Mouse (Mus musculus) CD4-positive, CD25-positive, alpha-beta regulatory T cell, adult 4 months (primary cell): Measurements from ENCODE around the gene Asphd2. TPM values are rescaled to one million over a fixed set of nuclear protein-coding genes. Genes with fewer than 3 reads are reported as not detected.

Source experiments
- ATAC-seq: one replicate; pipeline ENCODE4 v1.8.0; 2017
- polyA plus RNA-seq, 2 experiments: library from polyadenylated mRNA; unstranded; fragments of 100-300 nt; shearing (Covaris generic); gene quantifications; one replicate each; pipeline ENCODE4 v1.2.1; 2017

Asphd2 gene
- polyA plus RNA-seq, 2 experiments from 2014 or later: not detected

DNA sequence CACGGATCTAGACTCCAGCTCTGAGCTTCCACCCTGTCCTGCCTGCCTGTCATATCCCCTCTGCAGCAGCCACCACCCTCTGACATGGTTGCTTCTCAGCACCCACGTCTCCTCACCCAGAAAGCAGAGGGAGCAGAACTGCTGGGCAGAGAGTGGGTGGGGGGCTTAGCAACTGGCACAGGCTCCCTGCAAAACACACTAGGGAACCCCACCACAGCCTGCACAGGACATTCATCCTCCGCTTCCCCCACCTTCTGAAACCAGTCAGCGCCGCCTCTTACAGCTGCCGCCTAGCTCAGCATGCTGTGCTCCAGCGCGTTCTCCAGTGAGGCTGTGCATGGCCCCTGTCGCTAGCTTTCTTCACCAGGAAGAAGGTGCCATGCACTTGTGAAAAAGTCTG lies 5.3 kb downstream of the Asphd2 start:
- no peak for ATAC-seq

DNA sequence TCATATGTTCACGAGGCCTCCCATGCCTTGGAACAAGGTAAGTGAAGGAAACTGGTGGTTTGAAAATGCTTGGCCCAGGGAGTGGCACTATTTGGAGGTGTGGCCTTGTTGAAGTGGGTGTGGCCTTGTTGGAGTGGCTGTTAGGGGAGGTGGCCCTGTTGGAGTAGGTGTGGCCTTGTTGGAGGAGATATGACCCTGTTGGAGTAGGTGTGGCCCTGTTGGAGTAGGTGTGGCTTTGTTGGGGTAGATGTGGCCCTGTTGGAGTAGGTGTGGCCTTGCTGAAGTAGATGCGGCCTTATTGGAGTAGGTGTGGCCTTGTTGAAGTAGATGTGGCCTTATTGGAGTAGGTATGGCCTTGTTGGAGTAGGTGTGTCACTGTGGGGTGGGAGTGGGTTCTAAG lies 8.7 kb downstream of the Asphd2 start:
- ATAC-seq: no peak

DNA sequence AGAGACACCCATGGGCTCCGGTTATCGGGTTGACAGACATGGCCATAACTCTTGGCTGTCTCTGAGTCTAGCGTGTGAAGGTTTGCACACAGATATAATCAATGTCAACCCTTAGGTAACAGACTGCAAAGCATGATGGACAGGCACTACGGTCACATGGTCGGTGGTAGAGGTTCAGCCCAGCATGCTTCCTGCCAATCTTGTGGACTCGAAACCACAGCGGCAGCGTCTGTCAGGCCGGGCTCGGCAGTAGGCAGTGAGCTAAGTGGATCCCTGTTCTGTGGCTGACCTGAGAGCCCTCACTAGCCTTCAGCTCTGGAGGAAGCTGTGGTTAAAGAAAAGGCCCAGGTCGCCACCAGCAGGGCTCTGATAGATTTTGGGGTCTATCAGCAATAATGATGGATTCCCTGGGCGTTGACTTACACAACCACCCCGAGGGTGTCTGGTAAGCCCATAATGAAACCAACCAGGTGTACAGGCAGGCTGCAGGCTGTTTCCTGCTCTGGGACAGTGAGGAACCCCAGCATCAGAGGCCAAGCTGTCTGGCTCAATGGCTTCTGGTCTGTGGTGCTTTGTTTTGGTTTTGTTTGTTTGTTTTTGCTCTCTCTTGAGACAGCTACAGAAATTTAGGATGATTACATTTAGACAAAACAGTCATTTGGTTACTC lies 9.7 kb downstream of the Asphd2 start:
- peak; percentile 79 for ATAC-seq

DNA sequence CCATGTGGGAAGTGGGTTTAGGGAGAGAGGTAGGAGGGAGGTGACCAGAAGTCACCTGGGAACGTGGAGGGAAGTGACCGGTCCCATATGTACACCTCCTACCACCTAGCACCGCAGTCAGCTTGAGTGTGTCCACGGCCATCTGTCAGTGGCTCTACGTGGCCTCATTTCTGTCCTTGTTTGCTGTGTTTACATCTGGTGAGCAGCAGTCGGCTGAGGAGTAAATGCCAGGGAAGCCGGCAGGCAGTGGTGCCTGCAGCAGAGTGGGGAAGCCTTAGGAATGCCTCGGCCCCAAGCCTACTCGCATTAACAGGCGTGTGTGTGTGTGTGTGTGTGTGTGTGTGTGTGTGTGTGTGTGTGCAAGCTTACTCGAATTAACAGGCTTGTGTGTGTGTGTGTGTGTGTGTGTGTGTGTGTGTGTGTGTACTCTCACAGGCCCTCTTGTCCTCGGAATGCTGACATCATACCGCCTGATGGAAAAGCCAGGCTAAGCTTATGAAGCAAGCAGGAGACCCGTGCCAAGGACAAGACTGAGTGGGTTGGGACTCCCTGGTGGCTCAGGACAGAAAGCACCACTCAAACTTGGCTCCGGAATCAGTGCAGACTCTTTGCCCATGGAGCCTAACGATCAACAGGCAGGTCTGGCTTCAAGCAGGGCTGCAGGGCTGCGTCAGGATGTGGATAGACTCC lies 11.9 kb downstream of the Asphd2 start:
- ATAC-seq: no peak

DNA sequence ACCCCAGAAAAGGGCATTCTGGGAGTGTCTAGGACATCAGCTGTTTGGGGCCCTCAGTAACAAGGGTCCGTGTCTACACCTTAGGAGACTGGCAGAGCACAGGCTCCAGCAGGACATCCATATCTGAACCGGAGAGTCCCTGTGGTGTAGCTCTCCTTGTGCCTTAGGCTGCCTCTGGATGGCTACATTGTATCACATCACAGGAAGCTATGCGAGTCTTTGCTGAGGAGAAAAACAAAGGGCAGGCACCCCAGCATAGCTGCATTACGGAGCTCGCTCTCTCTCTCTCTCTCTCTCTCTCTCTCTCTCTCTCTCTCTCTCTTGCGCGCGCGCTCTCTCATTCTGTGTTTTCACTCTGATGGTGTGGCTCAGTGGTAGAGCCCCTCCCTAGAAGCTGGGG lies 12.6 kb downstream of the Asphd2 start:
- no peak for ATAC-seq

DNA sequence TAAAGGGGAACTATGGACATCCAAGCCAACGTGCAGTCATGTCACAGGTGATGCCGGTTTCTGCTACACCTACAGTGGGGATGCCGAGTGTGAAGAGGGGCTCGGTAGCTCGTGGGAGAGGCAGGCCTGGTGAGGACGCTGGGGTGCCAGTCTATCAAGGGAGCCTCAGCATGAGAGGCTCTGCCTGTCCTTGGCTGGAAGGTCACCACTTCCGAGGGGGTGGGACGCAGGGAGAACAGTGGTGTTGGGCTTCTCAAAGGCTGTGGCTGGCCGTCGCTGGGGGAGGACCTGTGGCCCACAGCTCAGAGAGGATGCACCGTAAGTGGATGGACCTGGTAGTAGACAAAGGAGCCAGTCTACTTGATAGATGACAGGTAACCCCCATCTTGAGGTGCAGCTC lies 13.5 kb downstream of the Asphd2 start:
- no peak for ATAC-seq

DNA sequence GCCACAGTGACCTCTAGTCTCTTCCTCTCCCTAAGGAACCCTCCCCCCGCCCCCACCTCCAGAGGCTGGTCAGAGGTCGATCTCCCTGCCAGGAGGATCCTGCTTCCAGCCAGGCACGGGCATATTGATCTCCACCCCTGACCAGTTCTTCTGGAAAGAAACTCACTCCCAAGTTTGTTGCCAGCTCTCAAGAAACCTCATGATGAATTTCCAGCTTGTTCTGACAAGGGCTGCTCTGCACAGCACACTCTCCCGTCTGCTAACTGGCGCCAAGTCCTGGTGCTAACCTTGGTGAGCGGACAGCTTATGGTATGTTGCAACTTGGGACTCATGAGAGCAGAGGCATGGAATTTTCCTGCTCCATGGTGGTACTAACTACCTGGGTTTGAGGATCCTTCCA lies 15.9 kb downstream of the Asphd2 start:
- ATAC-seq: no peak

DNA sequence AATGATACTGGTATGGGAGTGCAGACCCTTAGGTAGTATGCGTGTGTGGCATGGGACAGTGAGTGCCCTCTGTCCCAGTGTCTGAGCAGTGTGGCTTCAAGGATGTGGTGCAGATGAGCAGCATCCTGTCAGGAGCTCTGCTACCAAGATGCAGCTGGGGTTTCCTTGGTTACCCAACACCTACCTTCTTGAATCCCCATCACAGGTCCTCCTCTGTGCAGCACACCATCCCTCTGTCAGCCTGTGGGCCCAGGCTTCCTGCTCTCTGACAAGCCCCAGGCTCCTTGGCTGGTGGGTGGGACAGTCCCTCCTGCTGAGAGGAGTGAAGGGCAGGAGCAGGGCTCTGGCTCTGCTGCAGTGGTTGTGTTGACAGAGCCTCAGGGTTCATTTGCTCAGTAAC lies 17.3 kb downstream of the Asphd2 start:
- ATAC-seq: no peak

DNA sequence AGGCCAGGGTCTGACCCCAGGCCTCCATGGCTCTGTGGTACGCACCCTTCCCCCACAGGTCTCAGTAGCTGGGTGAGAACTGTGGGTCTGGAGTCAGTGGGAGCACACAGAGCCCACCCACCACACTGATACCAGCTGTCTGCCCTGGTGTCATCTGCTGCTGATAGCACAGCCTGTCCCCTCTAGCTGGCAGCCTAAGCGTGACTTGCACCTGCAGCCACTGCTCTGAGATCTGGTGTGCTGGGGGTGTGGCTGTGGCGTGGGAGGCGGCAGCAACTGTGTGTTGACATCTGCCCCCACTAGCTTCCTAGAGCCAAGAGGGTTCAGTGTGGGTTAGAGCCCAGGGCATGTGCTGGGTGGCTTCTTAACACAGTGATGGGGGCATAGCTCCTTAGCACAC lies 18.6 kb downstream of the Asphd2 start:
- no peak for ATAC-seq

DNA sequence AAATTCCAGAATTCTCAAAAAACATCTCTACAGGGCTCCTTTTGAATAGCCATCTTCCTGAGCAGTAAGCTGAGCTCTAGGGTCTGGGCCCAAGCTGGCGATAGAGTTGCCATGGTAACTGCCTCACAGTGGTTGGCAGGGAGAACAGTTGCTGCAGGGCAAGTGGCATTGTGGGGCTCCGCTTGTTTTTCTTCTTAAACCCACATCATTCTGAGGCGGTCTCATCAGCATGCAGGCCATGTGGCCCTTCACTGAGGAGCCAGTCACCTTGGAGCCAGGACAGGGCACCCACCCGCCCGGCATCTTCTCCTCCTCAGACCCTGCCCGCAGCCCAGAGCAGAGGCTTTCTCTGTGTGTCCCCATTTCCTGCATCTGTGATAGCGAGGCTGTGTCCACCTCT lies 22.7 kb downstream of the Asphd2 start:
- ATAC-seq: no peak

DNA sequence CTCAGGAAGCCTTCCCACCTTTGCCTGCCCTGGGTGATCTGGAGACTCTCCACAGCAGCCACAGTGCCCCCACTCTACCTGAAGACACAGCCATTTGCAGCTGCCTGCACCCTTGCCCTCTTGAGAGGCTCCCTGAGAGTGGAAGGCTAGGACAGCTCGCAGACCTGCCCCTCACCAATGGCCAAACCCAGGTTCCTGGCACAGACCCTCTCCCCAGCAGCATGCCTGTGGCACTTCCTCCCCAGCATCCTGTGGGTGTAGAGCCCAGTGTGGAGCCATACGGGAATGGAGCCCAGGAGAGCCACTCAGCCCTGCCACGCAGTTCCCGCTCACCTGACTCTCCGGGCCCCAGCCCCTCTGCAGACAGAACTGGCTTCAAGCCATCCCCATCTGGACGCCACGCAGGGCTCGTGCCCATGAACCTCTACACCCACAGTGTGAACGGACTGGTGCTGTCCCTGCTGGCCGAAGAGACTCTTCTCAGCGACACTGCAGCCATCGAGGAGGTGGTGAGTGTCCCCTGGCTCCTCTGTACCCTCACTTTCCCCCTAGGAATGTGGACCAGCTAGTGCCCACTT lies 24.3 kb downstream of the Asphd2 start:
- ATAC-seq: no peak

DNA sequence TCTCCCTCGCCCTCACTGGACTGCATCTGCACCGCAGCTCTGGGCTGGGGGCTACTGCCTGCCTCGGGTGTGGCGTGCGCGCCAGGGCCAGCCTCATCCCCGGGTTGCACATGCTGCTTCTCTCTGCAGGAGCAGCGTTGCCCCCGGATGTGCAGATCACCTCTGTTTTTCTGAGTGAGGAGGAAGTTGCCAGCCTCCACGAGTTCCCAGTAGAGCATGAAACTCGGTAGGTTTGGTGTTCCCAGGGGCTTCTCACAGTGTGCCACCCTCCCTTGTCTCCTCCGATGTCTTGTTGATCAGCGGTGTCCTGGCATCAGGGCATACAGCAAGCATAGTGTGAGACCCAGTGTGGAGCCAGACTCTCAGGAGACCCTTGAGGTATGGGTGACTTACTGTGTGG lies 25.3 kb downstream of the Asphd2 start:
- no peak for ATAC-seq

DNA sequence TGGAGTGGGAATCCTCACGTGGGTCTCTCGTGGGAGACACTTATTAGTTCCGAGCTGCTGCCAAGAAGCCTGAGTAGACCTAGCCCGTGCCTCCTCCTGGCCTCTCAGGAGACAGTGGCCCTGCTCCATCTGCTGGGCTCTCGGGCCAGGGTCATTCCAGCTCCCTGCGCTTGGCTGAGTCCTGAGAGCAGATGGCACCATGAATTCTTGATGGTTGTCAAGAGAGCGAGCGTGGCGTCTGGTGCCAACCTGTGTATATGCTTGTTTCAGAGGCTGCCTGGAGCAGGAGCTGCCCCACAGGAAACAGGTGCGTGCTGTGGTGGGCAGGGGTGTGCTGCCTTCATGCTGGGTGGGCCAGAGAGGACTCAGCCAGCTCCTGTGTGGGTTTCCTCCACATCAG lies 26.0 kb downstream of the Asphd2 start:
- no peak for ATAC-seq

DNA sequence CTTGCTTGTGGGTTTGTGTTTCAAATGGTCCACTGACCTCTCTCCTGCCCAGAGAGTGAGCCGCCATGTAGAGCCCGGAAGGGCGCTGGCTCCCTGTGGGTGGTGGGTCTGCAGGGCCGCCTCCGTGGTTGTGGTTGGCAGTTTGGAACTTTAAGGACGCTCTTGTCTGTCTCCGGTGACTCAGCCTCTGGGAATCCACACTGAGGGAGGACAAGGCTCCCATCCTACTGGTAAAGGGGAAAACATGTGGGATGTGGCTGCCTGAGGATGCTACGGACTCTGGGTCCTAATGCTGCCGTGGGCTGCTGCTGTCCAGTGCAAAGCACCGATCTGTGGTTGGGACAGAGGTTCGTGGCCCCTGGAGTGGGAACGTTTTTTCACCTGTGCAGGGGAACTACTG lies 26.7 kb downstream of the Asphd2 start:
- ATAC-seq: no peak

DNA sequence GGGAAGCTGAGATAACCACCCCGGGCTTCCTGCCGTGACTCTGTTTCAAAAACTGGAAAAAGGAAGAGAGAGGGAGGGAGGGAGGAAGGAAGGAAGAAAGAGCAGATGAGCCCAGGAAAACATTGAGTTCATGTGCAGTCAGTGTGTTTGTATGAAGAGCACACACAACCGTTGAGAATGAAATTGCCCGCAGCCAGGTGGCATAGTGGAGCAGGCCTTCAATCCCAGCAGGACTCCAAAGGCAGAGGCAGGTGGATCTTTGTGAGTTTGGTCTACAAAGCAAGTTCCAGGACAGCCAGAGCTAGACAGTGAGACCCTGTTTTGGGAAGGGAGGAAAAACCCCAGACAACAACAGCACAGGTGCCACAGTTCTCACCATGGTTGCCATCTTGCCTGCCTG lies 27.3 kb downstream of the Asphd2 start:
- no peak for ATAC-seq

DNA sequence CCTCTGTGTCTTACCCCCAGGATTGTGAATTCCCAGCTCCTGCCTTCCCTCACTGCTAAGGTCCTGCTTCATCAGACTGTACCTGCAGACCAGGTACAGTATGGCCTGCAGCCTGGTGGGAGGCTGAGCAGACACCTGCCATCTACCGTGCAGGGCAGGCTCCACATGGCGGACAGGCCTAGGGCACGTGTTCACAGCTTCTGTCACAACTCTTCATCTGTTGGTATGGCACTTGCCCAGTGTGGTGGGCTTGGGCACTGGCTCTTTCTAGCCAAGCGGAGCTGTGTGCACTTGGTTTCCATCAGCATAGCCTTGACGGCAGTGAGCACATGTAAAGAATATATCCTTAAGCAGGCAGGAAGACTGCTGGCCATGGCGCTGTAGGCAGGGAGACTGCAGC lies 27.8 kb downstream of the Asphd2 start:
- no peak for ATAC-seq

DNA sequence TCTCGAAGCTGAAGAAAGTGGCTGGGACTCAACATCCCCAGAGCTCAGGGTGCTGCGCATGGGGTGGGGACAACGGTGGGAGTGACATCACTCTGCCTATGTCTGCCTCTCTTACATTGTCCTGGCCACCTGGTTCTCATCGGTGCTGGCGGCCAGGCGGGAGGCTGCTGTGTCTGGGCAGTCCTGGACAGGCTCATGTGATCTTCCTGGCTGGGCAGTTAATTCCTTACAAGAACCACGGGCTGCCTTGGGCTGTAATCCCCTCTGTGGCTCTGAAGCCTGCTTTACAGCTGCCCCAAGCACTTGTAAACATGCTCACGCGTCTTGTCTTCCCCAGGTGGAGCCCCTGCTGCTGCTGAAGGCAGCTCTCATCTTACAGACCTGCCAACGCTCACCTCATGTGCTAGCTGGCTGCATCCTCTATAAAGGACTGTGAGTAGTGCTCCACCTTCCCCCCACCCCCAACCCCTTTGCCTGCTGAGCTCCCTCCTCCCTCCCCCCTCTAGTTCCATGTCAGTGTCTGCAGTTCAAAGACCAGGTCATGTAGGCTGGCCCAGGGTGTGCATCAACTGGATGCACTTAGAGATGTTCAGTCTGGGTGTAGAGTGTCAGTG lies 30.4 kb downstream of the Asphd2 start:
- no peak for ATAC-seq

DNA sequence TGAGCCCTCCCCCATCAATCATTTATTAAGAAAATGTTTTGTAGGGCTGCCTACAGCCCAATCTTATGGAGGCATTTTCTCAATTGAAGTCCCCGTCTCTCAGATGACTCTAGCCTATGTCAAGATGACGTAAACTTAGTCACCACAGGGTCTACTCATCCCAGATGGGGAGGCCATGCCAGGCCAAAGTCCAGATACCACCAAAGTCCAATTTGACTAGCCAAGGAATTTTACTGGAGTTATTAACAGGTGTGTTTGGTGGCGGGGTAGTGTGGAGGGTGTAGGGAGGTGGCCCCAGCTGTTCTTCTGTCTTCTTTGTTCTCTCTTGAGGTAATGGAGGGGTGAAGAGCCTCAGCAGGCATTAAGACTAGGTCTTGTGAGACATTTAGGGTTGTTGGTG lies 34.6 kb downstream of the Asphd2 start:
- ATAC-seq: no peak

DNA sequence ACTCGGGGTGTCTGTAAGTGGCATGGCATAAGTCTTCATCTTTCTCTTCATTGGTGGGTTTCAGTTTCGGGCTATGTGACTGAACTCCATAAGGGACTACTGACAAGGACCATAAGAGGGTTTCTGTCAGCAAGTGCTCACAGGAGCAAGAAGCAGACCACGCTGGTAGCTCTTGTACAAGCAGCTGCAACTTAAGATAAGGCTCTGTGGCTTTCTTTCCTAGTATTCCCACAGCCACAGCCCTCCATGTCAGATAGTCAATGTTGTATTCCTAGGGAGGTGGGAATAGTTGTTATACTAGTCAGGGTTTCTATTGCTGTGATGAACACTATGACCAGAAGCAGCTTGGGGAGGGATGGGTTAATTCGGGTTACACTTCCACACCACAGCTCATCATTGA lies 35.1 kb downstream of the Asphd2 start:
- ATAC-seq: no peak

DNA sequence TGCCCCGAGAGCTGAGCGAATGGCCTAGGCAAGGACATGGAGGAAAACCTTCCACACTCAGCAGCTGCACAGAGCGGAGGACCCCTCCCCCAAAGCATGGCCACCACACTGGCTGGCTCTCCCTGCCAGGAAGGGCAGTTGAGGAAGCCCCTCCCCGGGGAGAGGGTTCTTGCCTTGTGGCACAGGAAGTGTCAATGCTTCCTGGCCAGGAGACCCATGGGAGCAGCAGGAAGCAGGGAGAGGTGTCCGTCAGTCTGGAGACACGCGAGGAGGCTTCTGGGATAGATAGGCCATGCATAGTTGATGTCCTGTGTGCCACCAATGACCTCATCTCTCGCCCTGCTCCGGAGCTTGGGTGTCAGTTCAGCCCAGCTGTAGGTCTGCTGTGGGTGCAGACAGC lies 38.3 kb downstream of the Asphd2 start:
- no peak for ATAC-seq

DNA sequence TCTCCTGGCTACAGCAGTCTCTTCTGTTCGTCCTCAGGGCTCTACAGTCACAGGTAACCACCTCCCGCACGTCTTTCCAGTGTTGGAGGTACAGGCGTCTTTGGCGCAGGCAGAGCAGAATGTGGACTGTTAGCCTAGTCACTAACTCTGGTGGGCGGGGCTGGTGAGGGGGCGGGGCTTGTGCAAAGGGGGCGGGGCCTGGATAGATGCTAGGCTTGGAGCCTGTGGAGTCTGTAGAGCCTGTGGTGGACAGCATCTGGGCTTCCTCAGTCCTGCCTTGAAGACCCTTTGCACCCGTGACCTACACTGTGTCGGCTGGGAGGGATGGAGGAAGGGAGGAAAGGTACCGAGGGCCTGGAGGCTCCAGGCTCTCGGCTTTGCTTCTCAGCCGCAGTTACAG lies 38.8 kb downstream of the Asphd2 start, which contains the start of gene Gm6583:
Gene Gm6583, minus strand, starts transcription at position 124 of the 400 bp plus-strand sequence.
- ATAC-seq: no peak

DNA sequence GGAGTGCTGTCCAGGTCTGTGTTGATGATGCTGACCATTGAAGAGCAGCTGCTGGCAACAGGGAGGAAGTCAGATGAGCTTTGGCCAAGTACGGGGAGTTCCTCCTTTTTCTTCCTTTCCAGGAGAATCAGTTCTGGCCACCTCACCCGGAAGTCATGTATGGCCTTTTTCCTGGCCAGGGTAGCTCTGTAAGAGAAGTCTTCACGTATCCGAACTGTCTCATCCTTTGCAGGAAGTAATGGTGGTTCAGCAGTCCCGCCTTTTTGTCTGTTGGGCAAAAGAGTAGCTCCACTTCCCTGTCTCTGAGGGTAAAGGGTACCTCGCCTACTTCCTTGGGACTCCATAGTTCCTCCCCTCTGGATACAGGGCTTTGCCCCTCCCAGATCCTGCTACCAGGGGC lies 39.2 kb downstream of the Asphd2 start:
- ATAC-seq: no peak

DNA sequence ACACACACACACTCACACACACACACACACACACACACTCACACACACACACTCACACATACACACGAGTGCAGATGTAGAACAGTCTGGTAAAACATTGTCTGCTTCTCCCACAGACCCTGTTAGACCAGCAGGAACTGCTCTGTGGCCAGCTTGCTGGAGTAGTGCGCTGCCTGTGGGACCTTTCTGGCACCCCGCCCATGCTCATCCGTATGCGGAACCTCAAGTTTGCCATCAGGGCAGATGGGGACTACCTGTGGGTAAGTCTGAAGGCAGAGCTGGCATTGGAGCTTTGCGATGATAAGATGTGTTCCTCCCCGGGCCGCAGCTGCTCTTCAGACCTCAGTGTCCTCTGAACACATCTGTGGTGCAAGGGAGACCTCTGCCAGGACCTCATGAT lies 45.5 kb downstream of the Asphd2 start:
- no peak for ATAC-seq
